Mouse (Mus musculus) heart, embryonic 14.5 days (tissue): ENCODE measurements around the gene Eef1e1. TPM values are rescaled to one million over a fixed set of nuclear protein-coding genes. Genes with fewer than 3 reads are reported as not detected.
A peak's percentile ranks its signal among the peaks of the same experiment; 100 is the strongest.
"Not testable (repeated sequence)": the region's sequence is repeated elsewhere in the genome, so short reads cannot be mapped to it uniquely, and the experiment has no call there.

Experiments used
- ATAC-seq: fragments of 200-750 bp; cut with Nextera tagmentation; 2 replicates; pipeline ENCODE4 v1.8.0; 2017; ENCODE audit warnings: low read depth, moderate TSS enrichment; ENCODE audit not compliant: insufficient number of reproducible peaks, insufficient read depth, low FRiP score
- H3K27ac ChIP-seq, 2 experiments: fragments of 200-500 bp in 1 of 2; fragments of 300-500 bp in 1 of 2; sonication (generic) in 1 of 2; replicated peaks in 1 of 2; 2 replicates each; pipeline ENCODE4 v1.5.1; 2012 to 2014; ENCODE audit warnings: low read depth in 2 of 2, low read length in 2 of 2, control low read depth in 1 of 2, mild to moderate bottlenecking in 1 of 2, mixed read lengths in 1 of 2; ENCODE audit not compliant: control insufficient read depth in 1 of 2, insufficient read depth in 1 of 2
- H3K27me3 ChIP-seq: fragments of 300-500 bp; sonication (generic); 2 replicates; pipeline ENCODE4 v1.6.1; 2014; ENCODE audit warnings: mild to moderate bottlenecking, low read length, control low read depth; ENCODE audit not compliant: control insufficient read depth, insufficient read depth
- H3K36me3 ChIP-seq: fragments of 300-500 bp; sonication (generic); 2 replicates; pipeline ENCODE4 v1.6.1; 2014; ENCODE audit warnings: mild to moderate bottlenecking, control low read depth, low read length, mixed read lengths; ENCODE audit not compliant: control insufficient read depth, insufficient read depth
- H3K4me1 ChIP-seq, 2 experiments: fragments of 200-500 bp in 1 of 2; fragments of 300-500 bp in 1 of 2; sonication (generic) in 1 of 2; 2 replicates each; pipeline ENCODE4 v1.6.1; 2012 to 2014; ENCODE audit warnings: low read length in 2 of 2, control low read depth in 1 of 2, mixed read lengths in 1 of 2; ENCODE audit not compliant: control insufficient read depth in 2 of 2, insufficient read depth in 2 of 2
- H3K4me2 ChIP-seq: fragments of 300-500 bp; sonication (generic); 2 replicates; pipeline ENCODE4 v1.6.1; 2014; ENCODE audit warnings: mild to moderate bottlenecking, low read length
- H3K4me3 ChIP-seq, 2 experiments: fragments of 200-500 bp in 1 of 2; fragments of 300-500 bp in 1 of 2; sonication (generic) in 1 of 2; 2 replicates each; pipeline ENCODE4 v1.5.1; 2012 to 2014; ENCODE audit warnings: low read length in 2 of 2, mild to moderate bottlenecking in 2 of 2, control low read depth in 1 of 2, low read depth in 1 of 2, moderate library complexity in 1 of 2; ENCODE audit not compliant: control insufficient read depth in 1 of 2, insufficient read depth in 1 of 2
- H3K9ac ChIP-seq: fragments of 300-500 bp; sonication (generic); 2 replicates; pipeline ENCODE4 v1.6.1; 2014; ENCODE audit warnings: mild to moderate bottlenecking, low read length
- H3K9me3 ChIP-seq: fragments of 300-500 bp; sonication (generic); 2 replicates; pipeline ENCODE4 v1.6.1; 2016; ENCODE audit warnings: low read length, control low read depth; ENCODE audit not compliant: control insufficient read depth
- WGBS: fragments of 180-500 bp; shearing (Covaris S2); extraction: QIAGEN DNeasy Blood & Tissue Kit; methylation state at CpG from one replicate; pipeline ENCODE4 v1.1.7; 2014; 5-methylcytosine and 5-hydroxymethylcytosine counted together
- polyA plus RNA-seq: library from polyadenylated mRNA; unstranded; fragments of >200 nt; fragmentation: Nextera tagmentation; extraction: Ambion mirVana; gene quantifications from 2 replicates; pipeline ENCODE4 v1.2.1, GENCODE M21; 2014

Gene Eef1e1
- polyA plus RNA-seq, 1 experiment from 2014 or later: 38.4 TPM

GRCm38 (mm10) chr13:38623296-38623695 is 35.6 kb downstream of the Eef1e1 start:
- no peak for ATAC-seq
- Histone ChIP-seq H3K27me3 (no peaks in the 10 kb centered on the region), H3K4me3 (no peak overlapping the region), H3K36me3 (peaks cover 14% of the 10 kb centered on the region), H3K9me3 (no peaks in the 10 kb centered on the region), H3K4me2 (no peak overlapping the region), H3K4me1 (peaks cover 2 to 9% of the 10 kb centered on the region in 2 experiments; a peak in 3 of 4 replicates), H3K9ac (no peak overlapping the region), H3K27ac (no peak overlapping the region)
- WGBS: 82% methylated on average over 5 of the region's 5 CpGs

DNA sequence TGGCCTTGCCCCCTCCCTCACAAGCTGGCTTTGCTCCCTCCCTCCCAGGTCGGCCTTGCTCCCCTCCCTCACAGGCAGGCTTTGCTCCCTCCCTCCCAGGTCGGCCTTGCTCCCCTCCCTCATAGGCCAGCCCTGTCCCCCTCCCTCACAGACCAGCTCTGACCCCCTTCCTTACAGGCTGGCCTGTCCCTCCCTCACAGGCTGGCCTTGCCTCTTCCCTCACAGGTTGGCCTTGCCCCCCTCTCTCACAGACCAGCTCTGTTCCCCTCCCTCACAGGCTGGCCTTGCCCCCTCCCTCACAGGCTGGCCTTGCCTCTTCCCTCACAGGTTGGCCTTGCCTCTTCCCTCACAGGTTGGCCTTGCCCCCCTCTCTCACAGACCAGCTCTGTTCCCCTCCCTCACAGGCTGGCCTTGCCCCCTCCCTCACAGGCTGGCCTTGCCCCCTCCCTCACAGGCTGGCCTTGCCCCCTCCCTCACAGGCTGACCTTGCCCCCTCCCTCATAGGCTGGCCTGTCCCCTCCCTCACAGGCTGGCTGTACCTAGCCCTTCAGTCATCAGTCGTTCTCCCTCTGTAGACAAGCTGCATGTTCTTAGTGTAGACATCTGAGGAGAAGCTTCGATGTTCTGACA is 40.7 kb downstream of the Eef1e1 start:
- not testable (repeated sequence) for H3K27me3 ChIP-seq, H3K4me3 ChIP-seq, H3K4me1 ChIP-seq, H3K9me3 ChIP-seq, H3K9ac ChIP-seq, ATAC-seq, H3K36me3 ChIP-seq, H3K4me2 ChIP-seq, H3K27ac ChIP-seq
- 51% methylated on average over 4 of the region's 4 CpGs for WGBS

DNA sequence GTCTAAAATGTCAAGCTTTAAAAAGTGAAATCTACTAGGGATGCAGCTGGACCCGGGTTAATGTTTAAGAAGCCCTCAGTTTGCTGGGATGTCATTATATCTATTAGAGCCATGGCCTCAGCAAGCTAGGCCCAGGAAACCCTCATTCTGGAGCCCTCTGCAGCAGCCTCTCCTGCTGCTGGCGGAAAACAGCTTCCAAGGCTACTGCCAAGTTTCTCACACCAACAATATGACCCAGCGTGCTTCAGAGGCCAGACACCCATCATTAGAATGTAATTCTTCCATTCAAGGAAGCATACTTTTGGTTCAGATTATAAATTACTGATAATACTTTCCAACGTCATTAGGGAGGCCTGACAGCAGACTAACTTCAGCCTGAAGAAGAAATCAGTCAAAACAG is 42.0 kb downstream of the Eef1e1 start:
- 56% methylated on average over 4 of the region's 4 CpGs for WGBS
- no peak overlapping the region for H3K27ac ChIP-seq
- no peaks in the 10 kb centered on the region for H3K27me3 ChIP-seq
- ATAC-seq: no peak
- 0 out of 2 replicates have a peak, but pooled peaks cover 3% of the 10 kb centered on the region for H3K9me3 ChIP-seq
- no peak overlapping the region for H3K4me2 ChIP-seq
- peaks cover 13% of the 10 kb centered on the region for H3K36me3 ChIP-seq
- H3K4me1 ChIP-seq: peaks cover 2 to 4% of the 10 kb centered on the region in 2 experiments; a peak in 2 of 4 replicates
- H3K9ac ChIP-seq: no peak overlapping the region
- H3K4me3 ChIP-seq: no peak overlapping the region

GRCm38 (mm10) chr13:38615656-38616055 is 43.2 kb downstream of the Eef1e1 start:
- H3K9me3 ChIP-seq: 0 out of 2 replicates have a peak, but pooled peaks cover 3% of the 10 kb centered on the region
- no peaks in the 10 kb centered on the region for H3K27me3 ChIP-seq
- no peak for ATAC-seq
- 55% methylated on average over 5 of the region's 5 CpGs for WGBS
- peaks cover 19% of the 10 kb centered on the region for H3K36me3 ChIP-seq
- H3K4me3 ChIP-seq: no peak overlapping the region
- H3K4me2 ChIP-seq: no peak overlapping the region
- H3K27ac ChIP-seq: no peak overlapping the region
- H3K4me1 ChIP-seq: peaks cover 4% of the 10 kb centered on the region in 2 experiments; a peak in 2 of 4 replicates
- H3K9ac ChIP-seq: no peak overlapping the region

DNA sequence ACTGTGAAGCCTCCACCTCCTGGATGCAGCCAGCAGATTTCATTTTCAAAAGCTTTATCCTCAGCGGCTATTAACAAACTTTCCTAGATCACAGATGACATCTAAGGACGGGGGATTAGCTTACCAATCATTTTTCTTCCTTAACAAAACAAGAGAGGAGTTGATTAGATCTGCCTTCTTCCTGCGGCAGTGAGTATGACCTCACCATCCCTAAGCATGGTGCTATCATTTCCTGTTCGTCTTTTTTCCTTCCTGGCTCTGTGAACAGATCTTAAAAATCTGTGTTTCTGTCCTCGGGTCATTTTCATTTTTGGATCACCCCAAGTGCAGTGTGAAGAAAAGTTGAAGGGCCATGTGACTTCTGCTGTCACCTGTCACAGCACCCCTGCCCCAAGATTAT is 44.6 kb downstream of the Eef1e1 start:
- WGBS: 45% methylated on average over 5 of the region's 5 CpGs
- no peak for ATAC-seq
- Histone ChIP-seq H3K9ac (no peak overlapping the region), H3K4me1 (peaks cover 8 to 13% of the 10 kb centered on the region in 2 experiments; a peak in 3 of 4 replicates), H3K36me3 (peaks cover 19% of the 10 kb centered on the region), H3K4me2 (no peak overlapping the region), H3K4me3 (no peak overlapping the region), H3K27me3 (no peaks in the 10 kb centered on the region), H3K27ac (peak overlapping the region in 1 of 2 experiments; percentile 41; a peak in 1 of 4 replicates), H3K9me3 (0 out of 2 replicates have a peak, but pooled peaks cover 3% of the 10 kb centered on the region)

DNA sequence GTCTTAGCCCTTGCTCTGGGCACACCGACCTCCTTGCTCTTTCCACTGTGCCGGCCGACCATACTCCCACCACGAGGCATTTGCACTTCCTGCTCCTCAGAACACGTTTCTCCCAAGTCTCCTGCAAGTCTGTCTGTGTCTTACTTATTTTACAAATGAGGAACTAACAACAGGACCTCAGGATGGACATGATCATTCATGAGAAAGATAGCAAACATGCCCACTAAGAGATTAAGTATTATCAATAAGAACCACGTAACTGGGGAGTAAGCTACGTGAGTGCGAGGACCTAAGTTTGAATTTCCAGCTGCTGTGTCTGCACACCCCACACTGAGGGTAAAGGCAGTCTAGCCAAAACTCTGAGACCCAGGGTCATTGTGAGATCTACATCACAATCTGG is 45.3 kb downstream of the Eef1e1 start:
- ATAC-seq: no peak
- Histone ChIP-seq H3K27me3 (no peaks in the 10 kb centered on the region), H3K4me2 (no peak overlapping the region), H3K9me3 (0 out of 2 replicates have a peak, but pooled peaks cover 3% of the 10 kb centered on the region), H3K36me3 (peaks cover 14% of the 10 kb centered on the region), H3K4me3 (no peak overlapping the region), H3K4me1 (peaks cover 8 to 13% of the 10 kb centered on the region in 2 experiments; a peak in 3 of 4 replicates), H3K27ac (no peak overlapping the region; a peak in 1 of 4 replicates), H3K9ac (no peak overlapping the region)
- 72% methylated on average over 8 of the region's 8 CpGs for WGBS

GRCm38 (mm10) chr13:38612608-38613007 is 46.2 kb downstream of the Eef1e1 start:
- peaks cover 8 to 13% of the 10 kb centered on the region in 2 experiments; a peak in 3 of 4 replicates for H3K4me1 ChIP-seq
- no peak overlapping the region for H3K4me2 ChIP-seq
- no peak overlapping the region for H3K27ac ChIP-seq
- 0 out of 2 replicates have a peak, but pooled peaks cover 3% of the 10 kb centered on the region for H3K9me3 ChIP-seq
- H3K9ac ChIP-seq: no peak overlapping the region
- H3K27me3 ChIP-seq: no peaks in the 10 kb centered on the region
- no peak overlapping the region for H3K4me3 ChIP-seq
- no peak for ATAC-seq
- WGBS: 78% methylated on average over 9 of the region's 9 CpGs
- H3K36me3 ChIP-seq: peaks cover 14% of the 10 kb centered on the region; the same call in 1 of the 2 replicates
